Mouse (Mus musculus) bone marrow, adult 2 months (tissue): ENCODE results near the gene Tmem200b. TPM values are rescaled to one million over a fixed set of nuclear protein-coding genes. Genes with fewer than 3 reads are reported as not detected.
A peak's percentile ranks its signal among the peaks of the same experiment; 100 is the strongest.

Experiments
- H3K27ac ChIP-seq: fragments of 200-500 bp; 2 replicates; pipeline ENCODE4 v1.5.1; 2012; ENCODE audit warnings: low read depth, mild to moderate bottlenecking, control low read depth, inconsistent platforms, low read length; ENCODE audit not compliant: control insufficient read depth, poor library complexity, insufficient read depth
- H3K4me1 ChIP-seq: fragments of 200-500 bp; 2 replicates; pipeline ENCODE4 v1.6.1; 2011; ENCODE audit warnings: low read length; ENCODE audit not compliant: control insufficient read depth, insufficient read depth
- H3K4me3 ChIP-seq: fragments of 200-500 bp; replicated peaks from 2 replicates; pipeline ENCODE3; 2011; ENCODE audit warnings: mild to moderate bottlenecking, low read depth, low read length, control low read depth; ENCODE audit not compliant: control insufficient read depth
- CTCF ChIP-seq: fragments of 200-500 bp; IDR thresholded peaks from 2 replicates; pipeline ENCODE4 v1.5.1; 2011; ENCODE audit warnings: low read length, control low read depth; ENCODE audit not compliant: control insufficient read depth, insufficient read depth
- POLR2A ChIP-seq: fragments of 200-500 bp; IDR thresholded peaks from 2 replicates; pipeline ENCODE4 v1.6.1; 2011; ENCODE audit warnings: low read depth, mild to moderate bottlenecking, control low read depth, low read length, borderline replicate concordance; ENCODE audit not compliant: control insufficient read depth
- WGBS: fragments of 180-500 bp; shearing (Covaris S2); methylation state at CpG from one replicate; pipeline ENCODE4 v1.1.7; 2018; 5-methylcytosine and 5-hydroxymethylcytosine counted together
- polyA plus RNA-seq: library from polyadenylated mRNA; stranded (reverse); fragments of >200 nt; gene quantifications from 2 replicates; pipeline ENCODE4 v1.2.4, GENCODE M21; 2011; ENCODE audit warnings: low replicate concordance; ENCODE audit not compliant: missing spikeins, insufficient read depth, insufficient read length

Gene Tmem200b
- polyA plus RNA-seq, 1 experiment: not detected

- WGBS: 4% methylated on average over 31 of the region's 31 CpGs
- peaks cover 1% of the 10 kb centered on the region; the same call in 1 of the 2 replicates for H3K4me1 ChIP-seq
- no peak overlapping the region for H3K4me3 ChIP-seq
- no peak overlapping the region for H3K27ac ChIP-seq
- peak; percentile 29; the same call in 1 of the 2 replicates for TF ChIP-seq POLR2A
- no peak for TF ChIP-seq CTCF
Observed at GRCm38 (mm10) chr4:131914891-131915469, 6.6 kb upstream of the Tmem200b start.

GRCm38 (mm10) chr4:131915821-131916328 lies 5.7 kb upstream of the Tmem200b start:
- Histone ChIP-seq H3K27ac (no peak overlapping the region), H3K4me1 (no peaks in the 10 kb centered on the region; the same call in 1 of the 2 replicates), H3K4me3 (no peak overlapping the region)
- WGBS: 60% methylated on average over 13 of the region's 13 CpGs
- TF ChIP-seq POLR2A (no peak), CTCF (no peak)

GRCm38 (mm10) chr4:131916425-131916824 lies 5.1 kb upstream of the Tmem200b start:
- H3K27ac ChIP-seq: no peak overlapping the region
- H3K4me3 ChIP-seq: no peak overlapping the region
- no peaks in the 10 kb centered on the region; the same call in 1 of the 2 replicates for H3K4me1 ChIP-seq
- peak; percentile 18; the same call in 1 of the 2 replicates for TF ChIP-seq POLR2A
- TF ChIP-seq CTCF: peak; percentile 85
- WGBS: 7% methylated on average over 15 of the region's 15 CpGs

- Histone ChIP-seq H3K4me1 (no peaks in the 10 kb centered on the region), H3K4me3 (no peak overlapping the region), H3K27ac (no peak overlapping the region)
- TF ChIP-seq CTCF (no peak), POLR2A (no peak)
- 28% methylated on average over 10 of the region's 10 CpGs for WGBS
Observed at GRCm38 (mm10) chr4:131917010-131917555, 4.5 kb upstream of the Tmem200b start.

- Histone ChIP-seq H3K4me3 (no peak overlapping the region), H3K27ac (no peak overlapping the region), H3K4me1 (no peaks in the 10 kb centered on the region)
- WGBS: 85% methylated on average over 7 of the region's 7 CpGs
- no peak for TF ChIP-seq CTCF
- no peak for TF ChIP-seq POLR2A
Observed at GRCm38 (mm10) chr4:131918026-131918533, 3.5 kb upstream of the Tmem200b start.

GRCm38 (mm10) chr4:131918711-131919500 lies 2.7 kb upstream of the Tmem200b start:
- H3K27ac ChIP-seq: no peak overlapping the region
- H3K4me1 ChIP-seq: no peaks in the 10 kb centered on the region
- H3K4me3 ChIP-seq: no peak overlapping the region
- WGBS: 43% methylated on average over 15 of the region's 15 CpGs
- TF ChIP-seq POLR2A (no peak), CTCF (no peak)

- H3K4me3 ChIP-seq: no peak overlapping the region
- H3K4me1 ChIP-seq: no peaks in the 10 kb centered on the region
- WGBS: 50% methylated on average over 15 of the region's 15 CpGs
- TF ChIP-seq CTCF (no peak), POLR2A (no peak)
- H3K27ac ChIP-seq: no peak overlapping the region; the same call in 1 of the 2 replicates
Observed at GRCm38 (mm10) chr4:131919506-131920140, 1.9 kb upstream of the Tmem200b start.
